Mouse (Mus musculus) ES-E14 (cell line): ENCODE measurements around the gene Efcab3. TPM values are rescaled to one million over a fixed set of nuclear protein-coding genes. Genes with fewer than 3 reads are reported as not detected.
"Not testable (repeated sequence)": the region's sequence is repeated elsewhere in the genome, so short reads cannot be mapped to it uniquely, and the experiment has no call there.

Experiments
- DNase-seq: peaks from one replicate; pipeline ENCODE4 v3.0.0-alpha.2; 2013; ENCODE audit warnings: low read depth, low spot score
- H3K27ac ChIP-seq: 2 replicates; pipeline ENCODE4 v1.5.1; 2012; ENCODE audit warnings: low read depth, mild to moderate bottlenecking, low read length, moderate library complexity, mixed read lengths; ENCODE audit not compliant: poor library complexity, insufficient read depth, severe bottlenecking
- H3K36me3 ChIP-seq: 2 replicates; pipeline ENCODE4 v1.6.1; 2012; ENCODE audit warnings: mild to moderate bottlenecking, low read length, moderate library complexity, mixed read lengths; ENCODE audit not compliant: control insufficient read depth, poor library complexity, insufficient read depth, severe bottlenecking
- H3K4me1 ChIP-seq, 2 experiments: fragments of 150-350 bp in 1 of 2; sonication (generic) in 1 of 2; 2 replicates each; pipeline ENCODE4 v1.6.1; 2012; ENCODE audit warnings: low read length in 2 of 2, mild to moderate bottlenecking in 1 of 2, mixed read lengths in 1 of 2; ENCODE audit not compliant: control insufficient read depth in 2 of 2, insufficient read depth in 2 of 2, poor library complexity in 1 of 2
- H3K4me3 ChIP-seq, 2 experiments: fragments of 150-350 bp in 1 of 2; sonication (generic) in 1 of 2; 2 replicates each; pipeline ENCODE4 v1.5.1; 2012; ENCODE audit warnings: low read length in 2 of 2, low read depth in 1 of 2, mild to moderate bottlenecking in 1 of 2, mixed read lengths in 1 of 2; ENCODE audit not compliant: insufficient read depth in 1 of 2, poor library complexity in 1 of 2, severe bottlenecking in 1 of 2
- H3K9ac ChIP-seq: 2 replicates; pipeline ENCODE4 v1.6.1; 2012; ENCODE audit warnings: low read depth, mild to moderate bottlenecking, low read length, mixed read lengths; ENCODE audit not compliant: poor library complexity, insufficient read depth, severe bottlenecking
- H3K9me3 ChIP-seq: fragments of 150-350 bp; sonication (generic); 2 replicates; pipeline ENCODE4 v1.6.1; 2012; ENCODE audit warnings: low read depth, mild to moderate bottlenecking, low read length; ENCODE audit not compliant: control insufficient read depth, insufficient read depth
- CHD2 ChIP-seq: IDR thresholded peaks from 2 replicates; pipeline ENCODE4 v1.6.1; 2014; ENCODE audit warnings: mild to moderate bottlenecking, low read depth, low read length, inconsistent platforms
- HCFC1 ChIP-seq: IDR thresholded peaks from 2 replicates; pipeline ENCODE4 v1.6.1; 2012; ENCODE audit warnings: low read length, inconsistent platforms, borderline replicate concordance; ENCODE audit not compliant: insufficient read depth
- MAFK ChIP-seq: IDR thresholded peaks from 2 replicates; pipeline ENCODE4 v1.6.1; 2014; ENCODE audit warnings: mild to moderate bottlenecking, low read depth, low read length, inconsistent platforms; ENCODE audit not compliant: insufficient read depth
- ZC3H11A ChIP-seq: IDR thresholded peaks from 2 replicates; pipeline ENCODE4 v1.6.1; 2012; ENCODE audit warnings: low read depth, mild to moderate bottlenecking, inconsistent platforms, low read length, borderline replicate concordance
- ZNF384 ChIP-seq: IDR thresholded peaks from 2 replicates; pipeline ENCODE4 v1.6.1; 2012; ENCODE audit warnings: low read depth, low read length, inconsistent platforms
- in situ Hi-C, 2 experiments: fragments of 600-800 bp; cut with MboI; formaldehyde crosslinking; loops; one replicate each; pipeline ENCODE4 v1.15.1; 2025; ENCODE audit warnings: low sequenced_read_pairs in 2 of 2, inconsistent platforms in 1 of 2; ENCODE audit not compliant: unreplicated experiment in 2 of 2
- total RNA-seq: library from RNA; depleted of rRNA; stranded (reverse); fragments of 300-350 nt; gene quantifications from 2 replicates; pipeline ENCODE4 v1.2.3, GENCODE M21; 2012

Efcab3 gene
- total RNA-seq, 1 experiment, result 0.31 TPM

- peak; percentile 71 for DNase-seq
- peaks cover 3% of the 10 kb centered on the region; the same call in 1 of the 2 replicates for H3K36me3 ChIP-seq
- H3K27ac ChIP-seq, result no peak overlapping the region
- peaks cover 0 to 4% of the 10 kb centered on the region in 2 experiments; a peak in 1 of 4 replicates for H3K4me1 ChIP-seq
- no peak overlapping the region for H3K4me3 ChIP-seq
- in situ Hi-C loops, result no loop called here
- TF ChIP-seq MAFK (no peak), HCFC1 (no peak), CHD2 (no peak), ZC3H11A (no peak)
- no peak overlapping the region for H3K9ac ChIP-seq
- H3K9me3 ChIP-seq, result no peaks in the 10 kb centered on the region
Measured at GRCm38 (mm10) chr11:105123986-105124385, 60.6 kb downstream of the Efcab3 start.

GRCm38 (mm10) chr11:105125735-105126519 lies 62.5 kb downstream of the Efcab3 start, which contains the start of gene Mettl2:
Mettl2 (plus strand) TSS chr11:105126425.
- no peaks in the 10 kb centered on the region for H3K9me3 ChIP-seq
- H3K4me1 ChIP-seq, result peaks cover 0 to 4% of the 10 kb centered on the region in 2 experiments; a peak in 1 of 4 replicates
- DNase-seq, result peak; percentile 86
- H3K4me3 ChIP-seq, result peak within 1 kb of the TSS; percentile 92 to 99
- H3K9ac ChIP-seq, result peak within 1 kb of the TSS; percentile 94
- peak within 1 kb of the TSS; percentile 72 for H3K27ac ChIP-seq
- in situ Hi-C loops, result no loop called here
- H3K36me3 ChIP-seq, result peaks cover 13% of the 10 kb centered on the region; the same call in 1 of the 2 replicates
- TF ChIP-seq MAFK, result no peak
- peak; percentile 77 for TF ChIP-seq ZC3H11A
- TF ChIP-seq HCFC1, result 0 out of 2 replicates have a peak, but pooled peaks have one; percentile 77

- in situ Hi-C loops, result no loop called here
- Histone ChIP-seq H3K27ac (no peak overlapping the region), H3K9ac (peak overlapping the region; percentile 94), H3K36me3 (peaks cover 14% of the 10 kb centered on the region), H3K4me1 (peaks cover 0 to 4% of the 10 kb centered on the region in 2 experiments; a peak in 1 of 4 replicates), H3K4me3 (peak overlapping the region; percentile 92 to 99), H3K9me3 (no peaks in the 10 kb centered on the region)
- no peak for TF ChIP-seq ZNF384
- no peak for TF ChIP-seq CHD2
- TF ChIP-seq HCFC1, result no peak; the same call in none of the 2 replicates
- no peak for TF ChIP-seq ZC3H11A
- no peak for DNase-seq
Measured at GRCm38 (mm10) chr11:105126520-105127029, 63.2 kb downstream of the Efcab3 start.

GRCm38 (mm10) chr11:105135692-105136091 lies 72.3 kb downstream of the Efcab3 start:
- Histone ChIP-seq H3K4me1 (no peaks in the 10 kb centered on the region), H3K9me3 (no peaks in the 10 kb centered on the region; the same call in 1 of the 2 replicates), H3K9ac (no peak overlapping the region), H3K36me3 (peaks cover 63% of the 10 kb centered on the region), H3K27ac (no peak overlapping the region), H3K4me3 (no peak overlapping the region)
- DNase-seq, result no peak
- in situ Hi-C loops, result no loop called here
- TF ChIP-seq ZNF384, result no peak
- TF ChIP-seq HCFC1, result no peak
- TF ChIP-seq CHD2, result no peak
- no peak for TF ChIP-seq ZC3H11A
- no peak for TF ChIP-seq MAFK

- H3K4me3 ChIP-seq, H3K9ac ChIP-seq, H3K4me1 ChIP-seq, H3K27ac ChIP-seq, in situ Hi-C loops, H3K9me3 ChIP-seq, DNase-seq: not testable (repeated sequence)
- peaks cover 59% of the 10 kb centered on the region for H3K36me3 ChIP-seq
Measured at GRCm38 (mm10) chr11:105137255-105137654, 73.9 kb downstream of the Efcab3 start.
